Mouse (Mus musculus) liver, adult 2 months (tissue): ENCODE measurements around the gene Galns. TPM values are rescaled to one million over a fixed set of nuclear protein-coding genes. Genes with fewer than 3 reads are reported as not detected.

ENCODE experiments used
- DNase-seq: peaks from one replicate; pipeline ENCODE4 v3.0.0-alpha.2; 2011; ENCODE audit warnings: low read depth, low spot score; ENCODE audit errors: extremely low read depth
- H3K27ac ChIP-seq: fragments of 200-500 bp; replicated peaks from 2 replicates; pipeline ENCODE4 v1.5.1; 2012; ENCODE audit warnings: low read depth, mild to moderate bottlenecking, control low read depth, inconsistent platforms, low read length; ENCODE audit not compliant: insufficient read depth
- H3K27me3 ChIP-seq: fragments of 200-500 bp; 2 replicates; pipeline ENCODE4 v1.6.1; 2012; ENCODE audit warnings: mild to moderate bottlenecking, moderate library complexity, low read length, inconsistent platforms; ENCODE audit not compliant: control insufficient read depth, insufficient read depth
- H3K36me3 ChIP-seq: fragments of 200-500 bp; 2 replicates; pipeline ENCODE4 v1.6.1; 2012; ENCODE audit warnings: low read length, inconsistent platforms; ENCODE audit not compliant: control insufficient read depth, insufficient read depth
- H3K4me1 ChIP-seq: fragments of 200-500 bp; 2 replicates; pipeline ENCODE4 v1.6.1; 2011; ENCODE audit warnings: low read length; ENCODE audit not compliant: control insufficient read depth, insufficient read depth
- H3K4me3 ChIP-seq: fragments of 200-500 bp; 2 replicates; pipeline ENCODE4 v1.5.1; 2011; ENCODE audit warnings: low read depth, mild to moderate bottlenecking, control low read depth, low read length, moderate library complexity; ENCODE audit not compliant: insufficient read depth
- H3K79me2 ChIP-seq: fragments of 200-500 bp; 2 replicates; pipeline ENCODE4 v1.6.1; 2012; ENCODE audit warnings: inconsistent platforms, mild to moderate bottlenecking, low read length, moderate library complexity; ENCODE audit not compliant: control insufficient read depth, insufficient read depth
- H3K9ac ChIP-seq: fragments of 200-500 bp; 2 replicates; pipeline ENCODE4 v1.6.1; 2012; ENCODE audit warnings: low read depth, mild to moderate bottlenecking, control low read depth, inconsistent platforms, low read length
- CTCF ChIP-seq: fragments of 200-500 bp; IDR thresholded peaks from 2 replicates; pipeline ENCODE4 v1.5.1; 2011; ENCODE audit warnings: low read depth, low read length, control low read depth
- POLR2A ChIP-seq: fragments of 200-500 bp; IDR thresholded peaks from 2 replicates; pipeline ENCODE4 v1.6.1; 2011; ENCODE audit warnings: low read length, control low read depth; ENCODE audit not compliant: insufficient read depth; ENCODE audit errors: extremely low read depth
- WGBS: fragments of 180-500 bp; shearing (Covaris S2); methylation state at CpG from one replicate; pipeline ENCODE4 v1.1.7; 2018; 5-methylcytosine and 5-hydroxymethylcytosine counted together
- polyA plus RNA-seq: library from polyadenylated mRNA; depleted of rRNA; stranded (reverse); fragments of >200 nt; gene quantifications from 2 replicates; pipeline ENCODE4 v1.2.3, GENCODE M21; 2012
- total RNA-seq: library from RNA; depleted of rRNA; stranded (reverse); fragments of >200 nt; gene quantifications from 2 replicates; pipeline ENCODE4 v1.2.3, GENCODE M21; 2014

The Galns gene
- total and polyA plus RNA-seq, 2 experiments = 4.1 to 6.6 TPM

DNA sequence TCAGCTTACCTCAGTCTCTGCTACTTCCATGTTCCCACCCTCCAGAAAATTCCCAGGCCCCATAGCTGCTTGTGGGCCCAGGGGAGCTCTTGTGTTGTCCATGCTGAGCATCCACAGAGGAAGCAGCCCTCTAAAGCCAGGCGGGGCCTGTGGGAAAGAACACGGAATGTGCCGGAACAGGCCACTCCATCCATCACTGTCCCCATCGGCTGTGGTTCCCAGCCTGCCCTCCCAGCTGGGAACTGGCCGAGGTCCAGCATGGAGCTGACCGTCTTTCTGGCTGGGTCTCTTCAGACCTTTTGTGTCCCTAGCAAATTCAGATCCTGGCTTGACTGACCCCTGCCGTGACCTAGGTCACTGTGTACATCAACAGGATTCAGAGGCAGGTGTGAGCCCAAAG, 43.5 kb upstream of the Galns start:
- 51% methylated on average over 7 of the region's 7 CpGs for WGBS
- Histone ChIP-seq H3K79me2 (no peaks in the 10 kb centered on the region), H3K27ac (no peak overlapping the region), H3K4me1 (0 out of 2 replicates have a peak, but pooled peaks cover 2% of the 10 kb centered on the region), H3K9ac (no peak overlapping the region), H3K27me3 (no peaks in the 10 kb centered on the region), H3K4me3 (no peak overlapping the region), H3K36me3 (no peaks in the 10 kb centered on the region)
- no peak for TF ChIP-seq CTCF
- no peak for TF ChIP-seq POLR2A
- no peak for DNase-seq

DNA sequence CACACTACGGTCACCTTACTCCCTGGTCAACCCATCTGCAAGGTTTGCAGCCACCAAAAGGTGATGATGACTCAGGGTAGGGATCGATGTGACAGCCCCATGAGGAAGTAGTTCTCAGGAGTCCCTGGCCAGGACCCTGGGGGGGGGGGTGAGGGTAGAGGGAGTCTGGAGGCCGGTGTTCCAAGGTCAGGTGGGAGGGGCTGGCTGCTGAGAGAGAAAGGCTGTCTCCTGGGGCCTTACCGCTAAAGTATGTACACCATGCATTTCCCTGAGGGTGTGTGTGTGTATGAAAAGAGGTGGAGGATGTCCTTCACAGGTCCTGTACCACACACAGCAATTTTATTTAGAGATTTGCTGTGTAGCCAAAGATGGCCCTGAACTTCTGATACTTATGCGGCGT, 41.4 kb upstream of the Galns start:
- Histone ChIP-seq H3K27me3 (no peaks in the 10 kb centered on the region), H3K4me1 (0 out of 2 replicates have a peak, but pooled peaks cover 2% of the 10 kb centered on the region), H3K27ac (no peak overlapping the region), H3K36me3 (no peaks in the 10 kb centered on the region), H3K79me2 (no peaks in the 10 kb centered on the region), H3K4me3 (no peak overlapping the region), H3K9ac (no peak overlapping the region)
- DNase-seq = no peak
- WGBS = 66% methylated on average over 6 of the region's 6 CpGs
- TF ChIP-seq CTCF = no peak
- TF ChIP-seq POLR2A = no peak

DNA sequence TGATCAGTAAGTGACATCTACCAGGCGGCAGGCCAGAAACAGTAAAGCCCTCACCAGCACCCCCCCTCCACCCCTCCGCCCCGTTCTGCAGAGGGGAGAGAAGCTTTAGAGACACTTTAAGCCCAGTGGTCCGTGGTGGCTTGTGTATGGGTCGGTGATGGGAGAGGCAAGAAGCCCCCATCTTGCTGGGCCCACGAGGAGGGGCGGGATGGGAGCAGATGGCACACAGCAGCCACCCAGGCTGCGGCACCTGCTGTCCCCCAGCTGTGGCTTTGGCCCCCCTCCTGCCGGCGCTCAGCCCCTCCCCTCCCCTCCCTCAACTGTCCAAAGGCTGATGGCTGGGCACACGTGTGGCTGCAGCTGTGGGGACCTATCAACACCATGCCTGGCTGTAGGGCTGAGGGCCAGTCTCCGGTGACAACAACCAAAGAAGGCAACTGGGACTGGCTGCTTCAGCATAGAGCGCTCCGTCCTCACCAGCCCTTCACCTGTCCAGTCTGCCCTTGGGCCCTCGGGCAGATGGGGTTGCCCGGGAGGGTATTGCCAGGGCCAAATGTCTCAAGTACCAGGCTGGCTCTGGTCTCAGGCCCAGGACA, 40.2 kb upstream of the Galns start:
- TF ChIP-seq POLR2A = no peak
- no peak for TF ChIP-seq CTCF
- Histone ChIP-seq H3K4me3 (no peak overlapping the region), H3K79me2 (no peaks in the 10 kb centered on the region), H3K36me3 (no peaks in the 10 kb centered on the region), H3K27me3 (no peaks in the 10 kb centered on the region), H3K9ac (no peak overlapping the region), H3K4me1 (0 out of 2 replicates have a peak, but pooled peaks cover 2% of the 10 kb centered on the region), H3K27ac (no peak overlapping the region)
- WGBS = 81% methylated on average over 16 of the region's 16 CpGs
- DNase-seq = no peak

DNA sequence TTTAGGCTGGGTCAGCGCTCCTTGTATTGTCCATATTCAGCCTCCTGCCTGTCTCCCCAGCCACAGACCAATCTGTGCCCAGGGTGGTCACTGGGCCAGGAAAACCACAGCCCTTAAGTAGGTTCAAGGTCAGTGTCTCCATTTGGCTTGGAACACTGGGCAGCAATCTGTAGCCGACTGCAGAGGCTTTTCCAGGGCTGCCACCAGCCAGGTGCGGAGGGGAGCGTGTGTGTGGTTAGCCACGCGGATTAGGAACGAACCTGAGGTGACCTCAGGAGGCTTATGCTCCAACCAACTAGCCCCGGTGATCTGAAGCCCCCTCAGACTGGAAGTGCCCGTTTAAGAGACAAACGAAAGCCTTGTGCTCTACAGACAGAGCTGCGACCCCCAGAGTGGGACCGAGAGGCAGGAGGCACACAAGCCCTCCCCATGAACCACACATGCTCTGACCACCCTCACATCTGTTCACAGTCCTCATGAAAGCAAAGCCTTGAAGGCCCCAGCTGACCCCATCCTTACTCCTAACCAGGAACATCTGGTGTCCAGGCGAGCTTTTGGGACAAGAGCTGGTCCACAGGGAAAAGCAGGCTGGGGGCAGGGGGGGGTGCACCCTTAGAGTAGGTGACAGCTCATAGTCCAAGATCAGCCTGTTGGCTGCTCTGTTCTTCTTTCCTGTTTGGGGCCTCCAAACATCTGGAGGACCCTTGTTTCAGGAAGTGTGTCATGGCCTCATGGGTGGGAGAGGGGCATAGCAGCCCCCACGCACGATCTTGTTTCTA, 37.1 kb upstream of the Galns start:
- DNase-seq = no peak
- H3K36me3 ChIP-seq = no peaks in the 10 kb centered on the region
- H3K4me3 ChIP-seq = no peak overlapping the region
- H3K27me3 ChIP-seq = no peaks in the 10 kb centered on the region
- H3K27ac ChIP-seq = no peak overlapping the region
- TF ChIP-seq CTCF = no peak
- no peak for TF ChIP-seq POLR2A
- 75% methylated on average over 15 of the region's 15 CpGs for WGBS
- no peaks in the 10 kb centered on the region for H3K4me1 ChIP-seq
- H3K9ac ChIP-seq = no peak overlapping the region
- H3K79me2 ChIP-seq = no peaks in the 10 kb centered on the region

DNA sequence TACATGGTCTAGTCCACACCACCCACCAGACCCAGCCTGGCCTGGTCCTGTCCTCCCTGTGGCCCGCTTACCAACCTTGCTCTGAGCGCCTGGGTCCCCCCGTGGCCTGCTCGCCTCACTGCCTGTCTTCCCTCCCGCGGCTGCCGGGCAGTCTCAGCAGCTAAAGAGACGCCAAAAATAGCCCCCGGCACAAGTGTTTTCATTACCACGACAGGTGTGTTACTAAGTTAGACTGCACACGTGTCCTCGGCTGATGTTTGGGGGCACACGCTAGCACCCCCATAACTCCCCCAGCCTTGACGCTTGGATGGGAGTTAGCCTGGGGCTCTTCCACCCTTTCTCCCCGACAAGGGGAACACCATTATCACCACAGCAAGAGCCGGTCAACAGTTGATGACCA, 35.1 kb upstream of the Galns start:
- Histone ChIP-seq H3K27ac (no peak overlapping the region), H3K4me1 (no peaks in the 10 kb centered on the region), H3K27me3 (no peaks in the 10 kb centered on the region), H3K9ac (no peak overlapping the region), H3K79me2 (no peaks in the 10 kb centered on the region), H3K4me3 (no peak overlapping the region), H3K36me3 (no peaks in the 10 kb centered on the region)
- WGBS = 88% methylated on average over 16 of the region's 16 CpGs
- DNase-seq = no peak
- TF ChIP-seq POLR2A (no peak), CTCF (no peak)

DNA sequence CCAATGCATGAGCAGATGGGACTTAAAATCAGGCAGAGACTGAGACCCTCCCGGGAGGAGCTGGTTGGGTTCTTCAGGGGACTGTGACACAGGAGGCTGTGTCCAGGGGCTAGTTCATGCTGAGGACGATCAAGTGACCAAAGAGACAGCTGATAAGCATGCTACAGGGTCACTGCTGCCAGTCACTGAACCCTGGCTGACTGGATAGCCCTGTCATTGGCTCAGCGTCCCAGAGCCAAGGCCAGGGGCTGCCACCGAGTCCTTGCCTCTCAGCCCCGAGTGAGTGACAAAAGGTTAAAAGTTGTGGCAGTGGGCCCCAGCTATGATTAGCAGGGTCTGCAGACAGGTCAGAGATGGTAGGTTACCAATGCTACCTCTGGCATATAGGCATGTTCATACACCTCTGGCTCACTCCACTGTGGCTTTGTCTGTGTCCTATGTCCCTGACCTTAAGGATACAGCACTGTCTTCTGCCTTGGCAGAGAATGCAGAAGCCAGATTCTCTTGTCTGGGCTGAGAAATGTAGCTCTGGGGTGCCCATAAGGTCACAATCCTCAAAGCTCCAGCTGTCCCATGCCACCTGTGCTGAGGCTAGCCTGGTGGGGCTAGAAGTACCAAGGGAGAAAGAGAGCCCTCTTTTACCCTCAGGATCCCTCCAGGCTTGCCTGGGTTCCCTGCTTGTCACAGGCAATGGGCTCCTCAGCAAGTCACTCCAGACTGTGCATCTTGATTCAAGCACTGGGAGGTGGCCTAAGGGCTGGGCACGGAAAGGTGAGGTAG, 33.1 kb upstream of the Galns start:
- H3K4me1 ChIP-seq = no peaks in the 10 kb centered on the region
- H3K36me3 ChIP-seq = no peaks in the 10 kb centered on the region
- no peak overlapping the region for H3K4me3 ChIP-seq
- 49% methylated on average over 6 of the region's 6 CpGs for WGBS
- H3K79me2 ChIP-seq = no peaks in the 10 kb centered on the region
- H3K27ac ChIP-seq = no peak overlapping the region
- H3K27me3 ChIP-seq = no peaks in the 10 kb centered on the region
- H3K9ac ChIP-seq = no peak overlapping the region
- DNase-seq = no peak
- no peak for TF ChIP-seq POLR2A
- no peak for TF ChIP-seq CTCF
